Mouse (Mus musculus): Measurements from ENCODE around the gene Slc5a5.
A peak's percentile ranks its signal among the peaks of the same experiment; 100 is the strongest.

DNA sequence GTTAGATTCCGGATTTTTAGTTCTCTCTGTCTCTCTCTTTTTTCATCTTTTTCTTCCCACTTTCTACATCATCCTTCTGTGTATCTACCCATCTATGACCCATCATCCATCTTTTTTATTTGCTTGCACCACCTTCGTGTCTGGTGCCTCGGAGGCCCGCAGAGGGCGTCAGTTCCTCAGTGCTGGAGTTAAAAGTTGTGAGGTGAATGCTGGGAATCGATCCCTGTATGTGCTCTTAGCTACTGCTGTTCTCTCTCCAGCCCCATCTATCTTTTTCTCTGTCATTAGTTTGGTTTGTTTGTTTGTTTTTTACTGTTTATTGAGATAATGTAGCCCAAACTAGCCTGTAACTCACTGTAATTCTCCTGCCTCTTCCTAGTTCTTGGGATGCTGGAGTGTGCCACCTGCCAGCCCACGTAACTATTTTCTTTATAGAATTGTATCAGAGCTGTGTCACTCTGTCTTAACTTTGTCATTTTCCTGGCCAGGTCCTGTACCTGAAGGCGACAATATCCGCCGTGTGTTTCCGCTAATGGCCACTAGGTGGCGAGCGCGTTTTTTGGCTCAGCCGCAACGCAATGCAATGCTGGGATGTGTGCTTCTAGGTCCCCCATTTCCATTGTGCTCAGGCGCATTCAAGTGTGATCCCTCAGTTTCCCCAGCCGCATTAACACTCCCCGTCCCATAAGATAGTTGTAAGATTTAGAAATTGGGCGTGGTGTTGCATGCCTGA is 5.3 kb upstream of the Slc5a5 start:
- TF ChIP-seq CTCF (IDR thresholded peaks at IDR 0.05; ENCODE audit: borderline replicate concordance, control insufficient read depth, extremely low read depth, insufficient read depth, low read length, poor library complexity) (peak; percentile 91), POLR2A (IDR thresholded peaks at IDR 0.05; ENCODE audit: control insufficient read depth, extremely low read depth, insufficient read depth, low read length, poor library complexity) (no peak)

All from thymus, adult 2 months (tissue).